Mouse (Mus musculus) neutrophil, adult 5-6 weeks (primary cell): ENCODE data around the gene Lenep. TPM values are rescaled to one million over a fixed set of nuclear protein-coding genes. Genes with fewer than 3 reads are reported as not detected.
"Not testable (repeated sequence)": the region's sequence is repeated elsewhere in the genome, so short reads cannot be mapped to it uniquely, and the experiment has no call there.

Experiments
- ATAC-seq: fragments of 151-379, 151-347 bp; 2 replicates; pipeline ENCODE4 v1.8.0; 2017; ENCODE audit warnings: mild to moderate bottlenecking, moderate TSS enrichment; ENCODE audit not compliant: insufficient number of reproducible peaks, poor library complexity, low FRiP score, severe bottlenecking; ENCODE audit errors: extremely low read depth
- total RNA-seq: library from RNA; stranded (forward); fragments of 200-1000 nt; gene quantifications from 2 replicates; pipeline ENCODE4 v1.2.3, GENCODE M21; 2017

Gene Lenep
- 2.2 and 5.7 TPM in 2 replicates for total RNA-seq

GRCm38 (mm10) chr3:89402693-89403092 is at the start of gene Lenep:
Gene Lenep (minus strand): TSS chr3:89402793.
- ATAC-seq = no peak

DNA sequence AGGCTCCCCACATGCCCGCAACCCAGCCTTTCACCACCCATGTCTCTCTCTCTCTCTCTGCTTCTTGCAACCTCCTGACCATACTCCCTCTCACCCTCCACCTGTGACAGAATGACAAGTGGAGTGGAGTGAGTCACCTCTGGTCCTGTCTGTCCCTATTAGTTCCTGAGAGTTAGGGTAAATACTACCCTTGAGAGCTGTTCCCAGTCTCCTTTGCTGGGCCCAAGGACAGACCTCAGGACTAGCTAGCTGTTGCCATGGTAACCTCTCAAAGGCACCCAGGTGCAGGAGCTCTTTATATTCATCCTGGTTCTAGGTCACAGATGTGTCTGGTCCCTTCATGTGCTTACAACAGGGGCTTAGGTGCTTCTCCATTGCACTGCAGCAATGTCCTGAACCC is 49.3 kb upstream of the Lenep start:
- no peak for ATAC-seq

- ATAC-seq = peak; percentile 61
These were observed 46.9 kb upstream of the Lenep start for GRCm38 (mm10) chr3:89449541-89449940.

GRCm38 (mm10) chr3:89448720-89449537 is 46.3 kb upstream of the Lenep start:
- ATAC-seq = peak; percentile 24; the same call in 1 of the 2 replicates

DNA sequence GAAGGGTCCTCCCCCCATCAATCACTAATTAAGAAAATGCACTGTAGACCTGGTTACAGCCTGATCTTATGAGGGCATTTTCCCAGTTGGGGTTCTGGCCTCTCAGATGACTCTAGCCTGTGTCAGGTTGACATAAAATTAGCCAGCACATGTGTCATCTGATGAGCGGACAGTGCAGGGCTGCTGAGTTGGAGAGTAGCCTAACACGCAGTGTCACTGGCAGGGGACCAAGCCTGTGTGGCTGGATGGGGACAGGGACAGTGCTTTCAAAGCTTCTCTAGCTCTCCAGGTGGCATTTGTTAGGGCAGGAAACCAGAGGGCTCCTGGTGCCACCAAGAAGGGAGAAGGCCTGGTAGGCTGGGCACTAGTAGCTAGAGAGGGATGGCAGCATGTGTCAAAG is 38.1 kb upstream of the Lenep start:
- ATAC-seq = no peak

DNA sequence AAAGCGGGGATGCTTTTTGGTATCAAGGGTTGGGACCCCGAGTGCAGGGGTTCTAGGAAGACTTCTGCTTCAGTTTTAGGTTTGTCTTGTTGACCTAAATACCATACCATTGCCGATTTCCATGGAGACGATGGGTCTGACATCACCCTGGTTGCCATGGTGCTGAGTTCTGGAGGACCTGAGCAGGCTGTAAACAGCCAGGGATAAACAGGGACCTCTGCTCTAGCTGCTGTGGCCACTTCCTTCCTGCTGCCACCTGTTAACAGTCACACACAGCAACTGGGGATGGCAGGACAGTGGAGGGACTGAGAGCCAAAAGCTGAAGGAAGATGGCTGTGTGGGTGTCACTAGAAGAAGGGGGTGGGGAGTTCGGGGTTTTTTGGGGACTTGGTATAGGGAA is 34.7 kb upstream of the Lenep start:
- peak; percentile 87 for ATAC-seq

GRCm38 (mm10) chr3:89436176-89437113 is 33.9 kb upstream of the Lenep start, which contains the start of gene Pbxip1:
Gene Pbxip1 (plus strand): TSS chr3:89436706.
- ATAC-seq = peak; percentile 51

DNA sequence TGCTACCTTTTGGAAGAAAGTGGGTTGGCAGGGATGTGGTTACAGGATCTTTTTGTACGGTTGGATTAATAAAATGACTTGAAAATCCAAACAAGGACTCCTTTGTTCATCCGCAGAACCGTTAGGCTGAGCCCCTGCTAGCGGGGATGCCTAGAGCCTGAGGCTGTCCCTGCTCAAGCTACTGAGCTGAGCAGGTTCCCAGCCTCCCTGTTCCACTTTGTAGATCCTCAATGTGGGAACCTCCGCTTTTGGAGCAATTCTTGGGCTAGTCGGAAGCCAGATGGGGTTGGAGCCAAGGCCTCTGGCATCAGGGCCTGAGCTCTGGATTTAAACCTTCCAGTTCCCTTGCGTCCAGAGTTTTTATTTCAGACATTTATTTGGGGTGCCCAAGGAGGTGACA is 32.4 kb upstream of the Lenep start:
- no peak for ATAC-seq

DNA sequence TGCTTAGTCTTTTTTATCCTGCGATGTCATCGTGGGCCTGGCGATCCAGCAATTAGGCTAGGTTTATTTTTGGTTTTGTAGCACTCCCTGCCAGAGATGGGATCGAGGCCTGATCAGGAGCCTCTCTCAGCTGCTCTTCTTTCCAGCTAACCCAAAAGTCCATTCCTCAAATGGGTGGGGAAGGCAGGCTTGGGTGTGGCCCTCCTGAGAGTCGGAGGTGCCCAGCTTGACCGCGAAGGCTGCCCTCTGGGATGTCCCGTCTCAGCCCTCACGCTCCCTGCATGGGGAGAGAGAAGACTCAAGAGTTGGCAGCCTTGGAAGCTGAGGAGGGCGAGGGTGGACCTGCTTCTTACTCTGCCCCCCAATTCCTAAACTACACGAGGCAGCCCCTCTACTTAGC is 31.9 kb upstream of the Lenep start:
- no peak for ATAC-seq

DNA sequence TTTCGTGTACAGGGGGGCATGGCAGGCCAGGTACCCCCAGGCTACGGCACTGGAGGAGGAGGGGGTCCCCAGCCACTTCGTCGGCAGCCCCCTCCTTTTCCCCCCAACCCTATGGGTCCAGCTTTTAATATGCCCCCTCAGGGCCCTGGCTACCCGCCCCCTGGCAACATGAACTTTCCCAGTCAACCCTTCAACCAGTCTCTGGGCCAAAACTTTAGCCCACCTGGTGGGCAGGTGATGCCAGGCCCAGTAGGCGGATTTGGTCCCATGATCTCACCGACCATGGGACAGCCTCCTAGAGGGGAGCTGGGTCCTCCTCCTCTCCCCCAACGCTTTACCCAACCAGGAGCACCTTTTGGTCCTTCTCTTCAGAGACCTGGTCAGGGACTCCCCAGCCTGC is 30.0 kb upstream of the Lenep start:
- ATAC-seq = no peak

- ATAC-seq = peak; percentile 90
These were observed 27.9 kb upstream of the Lenep start, which contains the start of gene Pygo2 for GRCm38 (mm10) chr3:89430171-89431159. Gene Pygo2 (plus strand): TSS chr3:89430214.

GRCm38 (mm10) chr3:89429021-89429420 is 26.4 kb upstream of the Lenep start:
- ATAC-seq = not testable (repeated sequence)

GRCm38 (mm10) chr3:89425876-89426275 is 23.3 kb upstream of the Lenep start:
- ATAC-seq = no peak

- ATAC-seq = no peak
These were observed 22.5 kb upstream of the Lenep start for GRCm38 (mm10) chr3:89425141-89425525.

DNA sequence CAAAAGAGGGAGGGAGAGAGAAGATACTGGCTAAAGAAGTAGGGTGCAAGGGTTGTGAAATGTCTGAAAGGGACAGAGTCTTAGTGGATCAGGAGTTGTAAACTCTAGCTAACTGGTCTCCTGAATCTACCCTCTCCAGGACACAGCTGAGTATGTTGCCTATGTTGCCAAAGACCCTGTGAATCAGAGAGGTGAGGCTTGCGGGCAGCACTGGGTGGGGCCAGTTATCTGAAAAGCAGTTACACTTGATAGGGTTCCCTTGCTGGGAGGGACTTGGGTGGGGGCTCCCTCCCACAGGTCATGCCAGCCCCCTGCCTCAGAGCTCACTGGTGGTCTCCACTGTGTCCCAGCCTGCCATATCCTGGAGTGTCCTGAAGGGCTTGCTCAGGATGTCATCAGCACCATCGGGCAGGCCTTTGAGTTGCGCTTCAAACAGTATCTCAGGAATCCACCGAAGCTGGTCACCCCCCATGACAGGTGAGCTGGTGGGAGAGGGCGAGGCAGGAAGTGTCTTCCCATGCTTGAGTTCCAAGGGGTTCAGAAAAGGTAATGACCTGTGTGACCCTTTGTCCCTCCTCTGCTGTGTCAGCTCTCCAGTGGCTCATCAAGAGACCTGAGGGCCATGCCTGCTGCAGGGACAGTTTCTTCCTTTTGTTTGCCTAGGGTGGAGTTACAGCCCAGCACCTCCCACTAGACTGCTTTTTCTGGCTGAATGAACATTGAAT is 22.0 kb upstream of the Lenep start:
- no peak for ATAC-seq

DNA sequence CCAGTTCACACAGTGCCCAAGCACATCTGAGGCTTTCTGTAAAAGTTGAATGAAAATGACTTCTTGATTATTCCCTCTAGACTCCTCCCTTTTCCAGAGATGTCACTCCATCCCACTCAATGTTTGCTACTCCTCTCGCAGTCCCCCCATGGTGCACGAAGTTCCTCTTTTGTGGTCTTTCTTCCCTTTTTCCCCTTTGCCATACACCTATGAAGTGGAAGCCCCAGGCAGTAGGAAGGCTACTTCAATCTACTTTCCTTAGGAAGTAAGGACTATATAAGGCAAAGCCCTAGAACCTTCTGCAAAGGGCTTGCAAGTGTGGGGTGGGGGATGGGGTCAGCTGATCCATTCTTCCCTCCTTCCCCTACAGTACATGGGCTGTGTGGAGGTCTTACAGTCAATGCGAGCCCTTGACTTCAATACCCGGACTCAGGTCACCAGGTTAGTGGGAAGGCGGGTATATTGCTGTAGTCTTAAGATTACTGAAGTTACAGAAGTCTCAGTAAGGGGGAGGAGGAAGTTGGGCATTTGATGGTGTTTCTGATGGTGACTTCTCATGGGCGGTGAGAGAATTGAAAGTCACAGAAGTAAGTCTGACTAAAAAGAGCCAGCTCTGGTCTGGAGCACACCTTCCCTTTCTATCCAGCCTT is 20.1 kb upstream of the Lenep start:
- no peak for ATAC-seq

- ATAC-seq = no peak
These were observed 19.3 kb upstream of the Lenep start for GRCm38 (mm10) chr3:89421810-89422473.
